Mouse (Mus musculus): ENCODE data around the gene Elfn2.

Gene Elfn2

GRCm38 (mm10) chr15:78720532-78720931, 2.0 kb upstream of the Elfn2 start:
- peak; percentile 12 for DNase-seq (ENCODE audit: low spot score)

- DNase-seq (ENCODE audit: low spot score): no peak
These were observed 1.5 kb upstream of the Elfn2 start for GRCm38 (mm10) chr15:78720094-78720493.

DNA sequence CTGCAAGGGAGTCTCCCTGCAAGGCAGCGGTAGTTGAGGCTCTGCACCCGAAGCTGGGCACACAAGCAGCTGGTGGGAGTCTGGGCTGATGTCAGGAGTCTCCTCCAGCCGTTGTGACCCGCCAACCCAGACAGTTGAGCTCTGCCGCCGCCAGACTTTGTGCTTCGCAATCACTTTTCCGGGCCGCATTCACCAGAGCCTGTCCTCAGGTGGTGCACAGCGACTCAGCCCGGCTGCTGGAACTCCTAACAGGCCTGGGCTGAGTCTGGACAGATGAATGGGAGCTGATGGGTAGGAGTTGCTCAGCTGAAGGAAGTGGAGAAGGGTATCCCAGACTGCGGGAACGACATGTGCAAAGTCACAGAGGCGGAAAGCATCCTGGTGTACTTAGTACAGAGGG, 845 bp upstream of the Elfn2 start:
- DNase-seq (ENCODE audit: low spot score): no peak

GRCm38 (mm10) chr15:78716936-78717335, 1.6 kb downstream of the Elfn2 start:
- DNase-seq (ENCODE audit: low spot score): no peak

- DNase-seq (ENCODE audit: low spot score): no peak
These were observed 2.7 kb downstream of the Elfn2 start for GRCm38 (mm10) chr15:78715856-78716255.

DNA sequence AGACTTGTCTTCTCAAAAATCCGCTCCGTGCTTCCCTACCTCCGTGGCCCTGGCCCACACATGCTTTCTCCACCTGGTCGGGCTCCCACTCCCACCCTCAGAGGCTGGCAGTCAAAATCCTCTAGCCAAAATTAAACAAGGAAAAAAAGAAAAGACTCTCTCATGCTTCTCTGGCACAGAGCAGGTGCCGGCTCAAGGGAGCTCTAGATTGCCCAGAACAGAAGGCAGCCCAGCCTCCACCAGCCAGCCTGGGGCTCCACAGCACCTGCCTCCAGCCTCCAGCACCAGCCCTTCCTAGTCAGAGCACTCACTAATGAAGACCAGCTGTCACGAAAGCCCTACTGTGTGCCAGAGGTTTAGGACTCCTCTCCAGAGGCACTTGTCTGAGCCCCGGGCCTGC, 4.8 kb downstream of the Elfn2 start:
- DNase-seq (ENCODE audit: low spot score): no peak

GRCm38 (mm10) chr15:78712335-78713258, 6.0 kb downstream of the Elfn2 start:
- DNase-seq (ENCODE audit: low spot score): peak; percentile 9

GRCm38 (mm10) chr15:78711935-78712334, 6.6 kb downstream of the Elfn2 start:
- DNase-seq (ENCODE audit: low spot score): no peak

DNA sequence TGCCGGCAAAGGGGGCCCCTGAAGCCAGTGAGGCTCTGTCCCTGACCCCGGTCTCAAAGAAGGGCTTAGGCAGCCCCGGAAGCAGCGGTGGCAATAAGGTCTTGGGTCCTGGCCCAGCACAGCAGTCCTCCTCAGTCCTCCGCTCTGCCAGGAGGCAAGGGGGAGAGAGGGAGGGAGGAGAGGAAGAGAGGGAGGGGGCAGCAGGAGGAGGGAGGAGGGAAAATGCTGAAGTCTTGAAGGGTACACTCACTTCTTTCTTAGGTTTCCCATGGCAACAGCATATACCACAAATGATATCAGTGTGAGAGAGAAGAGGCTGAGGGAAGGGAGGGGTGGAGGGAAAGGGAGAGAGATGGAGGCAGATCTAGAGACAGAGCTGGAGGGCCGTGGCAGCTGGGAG, 7.9 kb downstream of the Elfn2 start:
- DNase-seq (ENCODE audit: low spot score): no peak

DNA sequence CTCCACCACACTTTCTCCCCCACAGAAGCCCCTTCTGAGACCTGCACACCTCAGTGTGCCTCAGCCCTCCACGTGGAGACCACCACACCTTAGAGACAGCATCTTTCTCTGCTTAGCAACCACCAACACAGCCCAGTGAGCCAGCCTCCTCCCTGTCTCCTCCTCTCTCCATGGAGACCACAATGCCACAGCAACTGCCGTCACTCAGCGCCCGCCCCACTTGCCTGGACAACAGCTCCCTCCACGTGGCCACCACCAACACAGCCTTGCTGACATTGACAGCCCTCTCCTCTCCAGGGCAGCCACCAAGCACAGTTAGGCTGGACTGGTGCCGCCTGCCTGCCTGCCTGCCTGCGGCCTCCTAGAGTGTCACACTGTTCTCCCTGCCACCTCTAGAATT, 8.8 kb downstream of the Elfn2 start:
- no peak for DNase-seq (ENCODE audit: low spot score)

GRCm38 (mm10) chr15:78706630-78707029, 11.9 kb downstream of the Elfn2 start:
- no peak for DNase-seq (ENCODE audit: low spot score)

- DNase-seq (ENCODE audit: low spot score): no peak
These were observed 13.7 kb downstream of the Elfn2 start for GRCm38 (mm10) chr15:78704824-78705223.

DNA sequence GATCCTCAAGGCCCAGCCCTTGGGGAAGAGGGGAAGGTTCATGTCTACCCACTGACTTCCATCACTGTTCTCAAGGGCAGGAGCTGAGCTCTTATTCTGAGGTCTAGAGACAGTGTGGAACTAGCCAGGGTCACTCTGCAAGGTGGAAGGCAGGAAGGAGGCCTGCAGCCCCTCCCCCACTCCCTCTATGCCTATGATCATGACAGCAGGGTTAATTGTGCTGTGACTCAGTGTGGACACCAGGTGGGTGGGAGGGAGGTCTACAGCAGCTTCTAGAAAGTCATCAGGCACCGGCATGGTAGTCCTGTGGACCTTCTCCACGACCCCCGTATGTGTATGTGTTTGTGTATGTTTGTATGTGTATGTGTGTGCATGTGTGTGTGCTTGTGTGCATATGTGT, 14.6 kb downstream of the Elfn2 start:
- DNase-seq (ENCODE audit: low spot score): no peak

DNA sequence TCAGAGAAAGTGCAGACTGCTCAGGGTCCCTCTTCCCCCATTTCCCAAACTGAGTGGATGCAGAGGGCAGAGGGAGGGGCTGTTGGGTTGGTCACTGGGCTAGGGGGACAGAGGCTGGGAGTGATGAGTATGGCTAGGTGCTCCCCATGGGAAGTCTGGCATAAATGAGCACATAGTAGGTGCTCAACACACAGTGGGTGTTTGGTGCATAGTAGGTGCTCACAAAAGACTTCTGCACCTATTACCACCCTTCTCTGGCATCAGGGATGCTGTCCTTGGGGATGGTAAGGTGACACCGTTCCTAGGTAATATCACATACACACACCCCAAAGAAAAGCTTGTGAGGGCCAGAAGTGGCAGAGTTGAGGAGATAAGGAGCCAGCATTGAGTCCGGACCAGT, 18.2 kb downstream of the Elfn2 start:
- DNase-seq (ENCODE audit: low spot score): no peak

DNA sequence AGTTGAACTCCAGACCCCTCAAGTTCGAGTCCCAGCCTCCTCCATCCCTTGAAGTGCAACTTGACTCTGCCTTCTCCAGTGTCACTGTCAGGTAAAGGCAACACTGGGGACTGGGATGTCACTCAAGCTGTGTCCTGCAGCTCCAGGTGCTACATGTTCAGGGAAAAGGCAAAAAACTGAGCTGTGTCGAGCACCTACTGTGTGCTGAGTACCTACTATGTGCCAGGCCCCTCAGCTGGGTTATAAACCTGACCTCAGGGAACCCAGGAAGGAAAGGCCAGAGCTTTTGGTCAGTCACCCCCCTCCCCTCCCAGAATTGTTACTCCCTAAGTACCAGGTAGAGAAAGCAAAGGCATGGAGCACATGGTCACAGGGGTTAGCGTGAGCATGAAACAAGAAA, 19.1 kb downstream of the Elfn2 start:
- no peak for DNase-seq (ENCODE audit: low spot score)

DNA sequence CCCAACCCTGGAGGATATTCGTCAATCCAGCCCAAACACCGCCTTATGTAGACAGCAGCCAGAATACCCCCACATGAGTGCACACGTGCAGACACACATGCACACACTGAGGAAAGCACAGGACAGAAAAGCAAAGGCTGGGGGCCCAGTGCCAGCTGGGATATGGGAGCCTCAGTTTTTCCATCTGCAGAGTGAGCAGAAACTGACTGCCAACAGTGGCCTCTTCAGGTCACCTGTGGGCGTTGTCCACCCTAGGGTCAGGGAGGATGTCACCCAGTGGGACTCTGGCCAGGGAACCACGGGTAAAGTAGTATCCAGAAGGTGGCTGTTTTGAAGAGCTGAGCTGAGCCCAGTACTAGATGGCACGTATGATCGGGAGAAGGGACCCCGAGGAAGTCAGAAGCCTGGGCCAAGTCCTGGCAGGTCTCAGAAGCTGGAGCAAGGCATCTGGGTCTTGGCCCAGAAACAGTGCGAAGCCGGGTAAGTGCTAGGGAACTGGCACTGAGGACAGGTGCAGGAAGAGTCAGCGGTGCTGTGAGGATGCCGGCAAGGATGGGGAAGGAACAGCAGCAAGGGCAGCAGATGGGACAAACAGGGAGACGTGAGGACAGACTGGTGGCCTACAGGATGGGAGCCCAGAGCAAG, 20.0 kb downstream of the Elfn2 start:
- no peak for DNase-seq (ENCODE audit: low spot score)

- no peak for DNase-seq (ENCODE audit: low spot score)
These were observed 20.5 kb downstream of the Elfn2 start for GRCm38 (mm10) chr15:78698084-78698483.

GRCm38 (mm10) chr15:78695745-78696144, 22.8 kb downstream of the Elfn2 start:
- DNase-seq (ENCODE audit: low spot score): no peak

DNA sequence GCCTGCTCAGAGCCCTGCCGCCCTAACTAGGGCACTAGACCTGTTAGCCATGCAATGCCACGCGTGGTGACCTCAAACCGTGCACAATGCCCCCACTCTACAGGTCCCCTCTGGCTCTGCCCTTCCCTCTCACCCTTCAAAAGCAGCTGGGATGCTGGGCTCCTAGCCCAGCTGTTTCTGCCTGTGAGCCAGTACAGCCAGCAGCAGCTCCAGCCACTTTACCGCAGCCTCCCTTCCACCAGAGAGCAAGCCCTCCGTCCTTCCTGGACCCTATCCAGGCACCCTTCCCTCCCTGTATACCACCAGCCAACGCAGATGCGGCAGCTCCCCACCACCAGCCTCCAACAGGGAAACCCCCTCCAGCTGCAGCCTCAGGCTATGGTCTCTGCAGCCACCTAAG, 26.1 kb downstream of the Elfn2 start:
- DNase-seq (ENCODE audit: low spot score): no peak

DNA sequence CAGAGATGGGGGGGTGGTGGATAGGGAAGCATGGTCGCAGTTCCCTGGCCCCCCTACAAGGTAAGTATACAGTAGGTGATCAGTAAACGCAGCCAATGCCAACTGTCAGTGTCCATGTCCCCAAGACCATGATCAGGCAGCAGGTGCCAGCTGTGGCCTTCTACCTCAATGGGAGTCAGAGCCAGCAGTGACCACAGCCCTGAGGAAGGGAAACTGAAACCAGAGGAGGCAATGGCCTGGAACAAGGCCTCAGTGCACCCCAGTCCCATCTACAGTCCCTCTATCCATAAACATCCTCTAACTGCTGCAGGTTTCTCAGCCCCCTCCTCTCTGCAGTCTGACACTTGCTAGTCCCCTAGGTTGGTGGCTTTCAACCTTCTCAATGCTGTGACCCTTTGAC, 27.9 kb downstream of the Elfn2 start:
- no peak for DNase-seq (ENCODE audit: low spot score)

- DNase-seq (ENCODE audit: low spot score): no peak
These were observed 31.7 kb downstream of the Elfn2 start for GRCm38 (mm10) chr15:78686910-78687309.

GRCm38 (mm10) chr15:78684111-78684510, 34.5 kb downstream of the Elfn2 start:
- no peak for DNase-seq (ENCODE audit: low spot score)

- no peak for DNase-seq (ENCODE audit: low spot score)
These were observed 35.1 kb downstream of the Elfn2 start for GRCm38 (mm10) chr15:78683474-78683873.

DNA sequence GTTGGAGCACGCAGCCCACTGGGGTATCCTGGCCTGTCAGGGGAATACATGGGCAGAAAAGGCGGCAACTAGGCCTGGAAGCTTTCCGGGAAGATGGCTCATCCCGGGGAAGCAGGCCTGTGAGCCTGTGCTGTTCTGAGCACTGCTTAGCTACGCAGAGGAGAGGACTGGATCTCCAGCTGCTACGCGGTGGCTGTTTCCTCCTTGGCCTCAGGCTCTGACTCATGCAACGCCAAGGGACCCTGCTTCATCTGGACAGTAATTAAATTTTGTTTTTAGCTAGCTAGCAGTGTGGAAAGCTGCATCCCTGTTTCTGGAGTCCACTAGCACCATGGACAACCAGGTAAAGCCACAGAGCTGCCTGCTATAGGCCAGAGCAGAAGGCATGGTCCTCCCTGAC, 36.8 kb downstream of the Elfn2 start:
- DNase-seq (ENCODE audit: low spot score): no peak
